Mouse (Mus musculus): Measurements from ENCODE around the gene Gria1.

Gene Gria1

GRCm38 (mm10) chr11:57298263-57298662 is 287.1 kb downstream of the Gria1 start:
- DNase-seq (ENCODE audit: low read depth): no peak

- no peak for DNase-seq (ENCODE audit: low read depth)
These were observed 287.5 kb downstream of the Gria1 start for GRCm38 (mm10) chr11:57298665-57299064.

- no peak for DNase-seq (ENCODE audit: low read depth)
These were observed 292.4 kb downstream of the Gria1 start for GRCm38 (mm10) chr11:57303602-57304001.

DNA sequence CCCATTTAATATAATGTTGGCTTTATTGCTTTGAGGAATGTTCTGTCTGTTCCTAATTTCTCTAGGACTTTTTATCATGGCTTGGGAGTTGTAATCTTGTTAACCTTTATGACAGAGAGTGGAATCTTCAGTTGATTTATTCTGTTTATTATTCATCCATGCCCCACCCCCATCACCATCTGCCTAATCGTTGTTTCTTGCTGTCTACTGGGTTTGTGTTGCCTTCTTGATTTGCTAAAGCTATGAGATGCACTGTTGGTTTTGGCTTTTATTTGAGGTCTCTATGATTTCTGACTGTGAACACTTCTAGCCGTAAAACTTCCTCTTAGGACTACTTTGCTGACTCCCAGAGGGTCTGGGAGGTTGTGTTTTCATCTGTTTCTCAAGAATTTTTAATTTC is 294.9 kb downstream of the Gria1 start:
- no peak for DNase-seq (ENCODE audit: low read depth)

DNA sequence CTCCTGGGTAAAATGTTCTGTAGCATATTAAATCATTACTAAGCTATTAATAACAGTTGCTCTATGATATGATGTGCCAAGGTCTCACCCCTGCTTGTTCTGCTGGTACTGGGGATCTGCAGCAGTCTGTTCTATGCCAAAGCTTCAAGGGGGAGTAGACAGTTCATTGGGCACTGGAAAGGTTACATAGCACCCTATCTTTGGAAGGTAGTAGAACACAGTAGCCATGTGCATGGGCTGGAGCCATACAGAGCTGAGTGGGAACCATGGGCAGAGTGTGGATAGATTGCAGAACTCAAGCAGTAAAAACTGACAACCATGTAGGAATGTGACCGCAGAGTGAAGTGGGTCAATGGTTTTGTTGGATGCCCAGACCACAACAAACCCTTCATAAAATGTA is 295.7 kb downstream of the Gria1 start:
- no peak for DNase-seq (ENCODE audit: low read depth)

- no peak for DNase-seq (ENCODE audit: low read depth)
These were observed 305.9 kb downstream of the Gria1 start for GRCm38 (mm10) chr11:57317063-57317462.

DNA sequence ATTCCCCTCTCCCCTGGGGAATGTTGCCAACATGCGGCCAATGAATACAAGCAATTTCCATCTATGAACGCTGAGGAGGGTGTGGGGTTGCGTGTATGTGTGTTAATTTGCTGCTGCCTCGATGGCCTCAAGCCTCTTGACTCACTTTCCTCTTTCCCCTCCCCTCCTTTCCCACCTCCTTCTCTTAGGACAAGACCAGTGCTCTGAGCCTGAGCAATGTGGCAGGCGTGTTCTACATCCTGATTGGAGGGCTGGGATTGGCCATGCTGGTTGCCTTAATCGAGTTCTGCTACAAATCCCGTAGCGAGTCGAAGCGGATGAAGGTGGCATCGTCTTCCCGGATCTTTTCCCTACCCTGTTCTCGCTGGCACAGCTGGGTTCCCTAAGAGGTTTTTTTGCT is 306.3 kb downstream of the Gria1 start:
- DNase-seq (ENCODE audit: low read depth): no peak

GRCm38 (mm10) chr11:57319374-57319773 is 308.2 kb downstream of the Gria1 start:
- no peak for DNase-seq (ENCODE audit: low read depth)

- DNase-seq (ENCODE audit: low read depth): no peak
These were observed 312.9 kb downstream of the Gria1 start for GRCm38 (mm10) chr11:57324099-57324498.

Measured in c-Kit-positive CD71-negative TER-119-negative erythroid progenitor cells, embryonic 14.5 days (primary cell).